Mouse (Mus musculus) megakaryocyte, adult 5-6 weeks (primary cell): ENCODE data around the gene Vcp. TPM values are rescaled to one million over a fixed set of nuclear protein-coding genes. Genes with fewer than 3 reads are reported as not detected.

ENCODE experiments used
- ATAC-seq: 2 replicates; pipeline ENCODE4 v1.8.0; 2016; ENCODE audit warnings: mild to moderate bottlenecking, inconsistent platforms; ENCODE audit not compliant: poor library complexity, severe bottlenecking
- total RNA-seq, 2 experiments: library from RNA; stranded (forward) in 1 of 2; stranded (reverse) in 1 of 2; fragments of 153-499, 151-499 nt in 1 of 2; fragments of 221-1000, 200-1000 nt in 1 of 2; gene quantifications; 2 replicates each; pipeline versions ENCODE4 v1.2.3 to v1.2.4; 2015 to 2017

Vcp gene
- total RNA-seq (2015) (81.5 and 86.4 TPM in 2 replicates), total RNA-seq (2017) (154 and 165 TPM in 2 replicates)

DNA sequence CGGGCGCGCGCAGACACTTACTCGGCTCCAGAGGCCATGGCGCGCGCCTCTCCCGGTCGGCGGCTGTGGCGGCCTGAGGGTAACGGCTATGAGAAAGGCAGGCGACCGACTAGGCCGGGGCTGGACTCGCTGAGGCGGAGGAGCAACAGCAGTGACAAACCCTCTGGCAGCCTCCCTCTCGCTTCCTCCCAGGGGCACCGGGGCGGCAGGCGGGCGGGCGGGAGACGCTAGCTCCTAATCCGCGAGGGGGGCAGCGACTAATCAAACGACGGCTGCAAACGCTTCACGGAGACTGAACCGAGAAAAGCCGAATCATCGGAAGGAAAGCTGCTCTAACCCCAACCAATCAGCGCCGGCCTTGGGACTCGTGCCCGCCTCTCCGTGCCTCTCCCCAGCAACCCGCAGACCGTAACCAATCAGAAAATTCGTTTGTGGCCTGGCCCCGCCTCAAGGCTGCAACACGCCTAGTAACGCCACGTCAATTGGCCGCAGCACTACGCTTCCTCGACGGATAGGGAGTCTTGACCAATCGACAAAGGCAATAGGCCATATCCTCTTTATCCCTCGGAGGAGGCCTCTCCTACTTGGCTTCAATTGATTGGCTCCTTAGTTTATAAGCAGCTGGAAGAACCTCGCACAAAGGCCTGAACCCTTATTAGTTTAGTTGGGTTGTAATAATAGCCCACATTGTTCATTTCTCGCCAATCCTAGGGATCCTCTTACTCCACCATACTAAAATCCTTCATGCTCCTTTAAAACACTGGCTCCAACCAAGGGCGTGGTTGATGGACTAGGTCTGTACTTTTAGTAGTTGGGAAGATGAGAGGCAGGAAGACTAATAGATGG is at the start of gene Vcp:
Vcp (minus strand) TSS at position 367 of the 846 bp plus-strand sequence.
- peak; percentile 95 for ATAC-seq

DNA sequence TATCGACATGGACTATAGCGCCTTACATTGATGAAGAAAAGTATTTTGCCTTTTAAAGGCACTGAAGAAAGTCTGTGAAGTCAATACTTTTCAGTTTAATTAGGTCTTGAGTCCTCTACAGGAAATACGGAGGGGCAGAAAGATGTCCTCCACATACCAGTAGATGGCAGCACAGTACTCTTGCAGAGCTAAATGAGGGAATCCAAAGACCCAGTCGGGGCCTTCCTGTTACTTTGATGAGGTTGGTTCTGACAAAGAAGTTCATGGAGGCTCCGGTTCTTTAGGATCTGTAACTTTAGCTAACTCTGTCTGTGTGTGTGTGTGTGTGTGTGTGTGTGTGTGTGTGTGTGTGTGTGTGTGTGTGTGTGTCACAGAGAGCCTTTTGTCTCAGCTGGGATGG is 46.9 kb upstream of the Vcp start:
- ATAC-seq: peak; percentile 19; the same call in 1 of the 2 replicates

DNA sequence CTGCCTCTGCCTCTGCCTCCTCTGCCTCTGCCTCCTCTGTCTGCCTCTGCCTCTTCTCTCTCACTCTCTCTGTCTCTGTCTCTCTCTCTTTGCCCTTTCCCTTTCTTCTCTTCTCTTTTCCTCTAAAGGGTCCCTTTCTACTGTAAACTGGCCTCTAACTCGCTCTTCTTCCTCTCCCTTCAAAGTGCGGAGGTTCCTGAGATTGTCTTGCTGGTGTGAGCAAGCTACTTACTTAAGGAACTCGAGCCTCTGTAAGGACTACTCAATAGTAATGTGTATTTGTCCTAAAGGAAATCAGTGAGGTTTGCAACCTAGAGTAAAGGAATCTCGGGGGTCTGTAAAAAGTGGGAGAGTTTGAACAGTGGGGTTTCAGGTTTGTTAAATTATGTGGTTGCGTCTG is 46.3 kb upstream of the Vcp start:
- ATAC-seq: no peak

DNA sequence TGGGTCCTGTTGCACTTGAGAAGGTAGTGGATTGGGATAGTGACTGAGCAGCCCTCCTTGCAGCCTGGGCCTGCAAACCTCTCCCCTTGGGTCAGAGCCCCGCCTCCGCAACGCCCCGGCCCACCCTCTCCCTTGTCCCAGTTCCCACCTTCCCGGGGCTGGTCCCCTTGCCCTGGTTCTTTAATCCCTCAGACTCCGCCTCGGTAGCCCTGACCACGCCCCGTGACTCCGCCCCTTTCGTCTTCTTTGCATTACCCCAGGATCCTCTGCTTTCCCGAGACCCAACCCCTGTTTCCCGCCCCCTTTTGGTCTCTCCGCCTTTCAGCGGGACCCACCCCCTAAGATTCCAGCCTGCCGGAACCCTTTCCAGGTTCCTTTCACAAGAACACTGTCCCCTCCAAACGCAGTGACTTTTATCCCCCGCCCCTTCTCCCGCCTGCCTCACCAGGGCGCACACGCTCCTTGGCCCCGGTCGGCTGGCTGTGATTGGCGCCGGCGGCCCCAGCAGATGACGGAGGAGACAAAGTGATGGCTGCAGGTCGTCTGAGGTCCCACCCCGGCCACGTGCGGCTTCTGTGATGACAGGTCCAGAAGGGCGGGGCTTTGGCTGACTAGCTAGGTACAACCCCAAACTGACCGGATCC is 45.5 kb upstream of the Vcp start, which contains the start of gene Fam214b:
Fam214b (minus strand) TSS at position 562 of the 644 bp plus-strand sequence.
- ATAC-seq: peak; percentile 72

DNA sequence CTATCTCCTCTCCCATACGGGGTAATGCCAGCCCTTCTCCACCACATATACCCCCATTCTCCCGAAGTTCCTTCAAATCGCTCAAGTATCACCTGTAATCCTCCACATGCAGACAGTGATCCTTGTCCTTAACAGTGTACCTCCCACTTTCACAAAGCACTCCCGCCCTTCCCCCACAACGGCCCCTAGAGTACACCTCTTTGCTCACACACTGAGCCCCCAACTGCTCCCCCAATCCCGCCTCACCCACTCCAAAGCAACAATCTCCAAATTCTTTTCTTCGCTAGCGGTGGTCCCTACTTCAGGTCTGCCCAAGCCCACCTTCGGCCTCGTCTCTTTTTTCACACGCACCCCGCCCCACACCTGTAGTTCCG is 45.0 kb upstream of the Vcp start:
- no peak for ATAC-seq

DNA sequence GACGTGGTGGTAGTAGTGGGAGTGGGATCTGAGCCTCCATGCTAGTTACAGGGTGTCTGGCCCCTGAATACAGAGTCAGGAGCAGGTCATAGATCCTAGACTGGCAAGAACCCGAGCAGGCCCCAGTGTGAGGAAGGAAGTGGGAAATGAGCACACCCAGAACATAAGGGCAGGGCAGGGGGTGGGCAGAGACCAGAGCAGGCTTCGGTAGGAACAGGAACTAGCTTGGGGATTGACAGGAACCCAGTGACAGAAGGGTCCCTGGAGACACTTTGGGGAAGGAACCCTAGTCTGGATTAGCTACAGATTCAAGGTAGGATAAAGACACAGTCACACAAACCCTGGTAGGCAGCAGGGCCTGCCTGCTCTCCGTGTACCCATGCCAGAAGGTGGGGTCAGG is 44.4 kb upstream of the Vcp start:
- ATAC-seq: peak; percentile 38

DNA sequence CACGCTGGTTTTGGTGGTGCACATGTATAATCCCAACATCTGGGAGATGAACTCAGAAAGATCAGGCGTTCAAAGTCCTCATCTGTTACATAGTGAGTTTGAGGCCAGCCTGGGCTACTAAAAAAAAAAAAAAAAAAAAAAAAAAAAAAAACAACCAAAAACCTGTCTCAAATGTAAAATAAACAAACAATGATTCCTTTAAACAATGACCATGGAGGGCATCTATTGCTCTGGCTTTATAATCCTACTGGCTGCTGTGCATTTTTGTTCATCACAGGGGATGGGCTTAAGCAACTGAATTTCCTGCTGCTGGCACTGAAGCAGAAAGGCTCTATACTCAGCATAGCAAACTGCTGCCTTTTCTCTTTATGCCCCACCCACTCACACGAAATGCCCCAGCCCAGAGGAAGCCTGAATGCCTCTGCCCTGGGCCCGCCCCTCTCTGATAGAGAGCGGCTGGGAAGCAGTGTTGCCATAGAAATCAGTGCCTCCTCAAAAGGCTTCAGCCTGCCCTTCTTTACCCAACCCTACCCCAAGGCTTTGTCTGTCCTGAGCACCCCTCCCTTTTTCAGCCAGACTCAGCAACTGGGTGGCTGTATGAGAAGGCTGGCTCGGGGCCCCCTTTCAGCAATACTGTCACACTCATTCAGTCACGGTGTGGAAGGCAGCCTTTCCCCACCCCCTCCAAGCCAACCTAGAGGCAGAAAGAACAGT is 43.5 kb upstream of the Vcp start:
- peak; percentile 34 for ATAC-seq

DNA sequence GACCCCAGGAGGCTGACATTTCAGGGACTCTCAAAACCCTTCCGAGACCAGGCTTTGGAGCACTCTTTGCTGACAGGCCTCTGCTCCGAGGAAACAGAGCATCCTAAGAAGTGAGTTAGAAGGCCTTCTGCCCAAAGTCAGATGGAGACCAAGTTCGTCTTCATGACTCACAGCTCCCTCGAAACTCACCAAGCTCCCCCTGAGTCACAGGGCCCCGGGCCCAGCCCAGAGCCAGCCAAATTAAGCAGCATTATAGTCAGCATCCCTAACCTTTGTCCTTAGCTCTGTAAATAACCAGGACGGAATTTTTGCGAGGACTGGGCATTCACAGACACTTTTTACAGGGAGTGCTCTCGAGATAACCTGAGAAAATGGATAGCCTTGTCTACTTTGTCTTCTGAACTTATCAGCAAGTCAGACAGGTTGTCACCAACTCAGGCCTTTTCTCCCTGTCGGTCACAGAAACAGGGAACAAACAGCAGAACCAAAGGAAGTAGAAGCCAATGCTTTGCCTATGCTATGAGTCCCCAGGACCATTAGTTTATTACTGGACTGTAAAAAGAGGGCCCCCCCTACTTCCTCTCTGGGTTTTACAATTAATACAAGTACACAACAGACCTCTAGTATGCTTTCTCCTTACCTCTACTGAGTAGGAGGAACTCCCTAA is 40.7 kb upstream of the Vcp start:
- ATAC-seq: no peak

DNA sequence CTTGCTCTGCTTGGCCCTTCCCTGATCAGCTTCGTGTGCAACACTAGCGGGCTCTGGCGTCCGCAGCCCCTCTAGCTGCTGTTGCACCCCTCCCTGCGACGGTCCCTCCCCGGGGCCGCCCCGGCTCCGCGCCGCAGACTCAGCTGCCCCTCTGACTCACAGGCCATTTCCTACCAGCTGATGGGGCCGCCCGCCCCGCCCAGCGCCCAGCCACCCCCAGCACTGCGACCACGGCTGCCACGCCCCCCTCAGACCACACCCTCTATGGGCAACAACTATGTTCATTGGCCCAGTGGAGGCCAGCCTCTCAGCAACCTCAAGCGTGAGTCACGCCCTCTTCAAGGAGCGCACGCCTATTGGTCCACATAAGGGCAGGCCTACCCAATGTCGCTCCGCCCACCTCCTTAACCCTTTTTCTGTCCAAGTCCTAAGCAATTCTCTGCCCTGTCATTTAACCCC is 39.8 kb upstream of the Vcp start:
- peak; percentile 83 for ATAC-seq

DNA sequence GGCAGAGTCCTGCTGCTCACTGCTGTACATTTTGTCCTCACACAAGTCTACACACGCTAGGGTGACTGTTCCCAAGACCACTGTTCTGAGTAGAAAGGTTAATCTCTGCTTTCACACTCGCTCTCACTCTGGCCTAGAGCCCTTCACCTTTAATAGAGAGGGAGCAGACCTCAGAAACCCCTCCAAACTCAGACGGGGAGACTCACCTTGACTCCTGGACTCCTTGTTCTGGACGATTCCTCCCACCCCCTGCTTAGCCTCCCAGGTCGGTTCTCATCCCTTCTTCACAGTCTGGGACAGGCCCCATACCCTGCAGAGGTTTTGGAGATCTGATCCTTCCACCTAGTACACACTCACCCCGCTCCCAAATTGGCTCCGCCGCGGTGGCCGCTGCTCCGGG is 39.3 kb upstream of the Vcp start:
- ATAC-seq: no peak

DNA sequence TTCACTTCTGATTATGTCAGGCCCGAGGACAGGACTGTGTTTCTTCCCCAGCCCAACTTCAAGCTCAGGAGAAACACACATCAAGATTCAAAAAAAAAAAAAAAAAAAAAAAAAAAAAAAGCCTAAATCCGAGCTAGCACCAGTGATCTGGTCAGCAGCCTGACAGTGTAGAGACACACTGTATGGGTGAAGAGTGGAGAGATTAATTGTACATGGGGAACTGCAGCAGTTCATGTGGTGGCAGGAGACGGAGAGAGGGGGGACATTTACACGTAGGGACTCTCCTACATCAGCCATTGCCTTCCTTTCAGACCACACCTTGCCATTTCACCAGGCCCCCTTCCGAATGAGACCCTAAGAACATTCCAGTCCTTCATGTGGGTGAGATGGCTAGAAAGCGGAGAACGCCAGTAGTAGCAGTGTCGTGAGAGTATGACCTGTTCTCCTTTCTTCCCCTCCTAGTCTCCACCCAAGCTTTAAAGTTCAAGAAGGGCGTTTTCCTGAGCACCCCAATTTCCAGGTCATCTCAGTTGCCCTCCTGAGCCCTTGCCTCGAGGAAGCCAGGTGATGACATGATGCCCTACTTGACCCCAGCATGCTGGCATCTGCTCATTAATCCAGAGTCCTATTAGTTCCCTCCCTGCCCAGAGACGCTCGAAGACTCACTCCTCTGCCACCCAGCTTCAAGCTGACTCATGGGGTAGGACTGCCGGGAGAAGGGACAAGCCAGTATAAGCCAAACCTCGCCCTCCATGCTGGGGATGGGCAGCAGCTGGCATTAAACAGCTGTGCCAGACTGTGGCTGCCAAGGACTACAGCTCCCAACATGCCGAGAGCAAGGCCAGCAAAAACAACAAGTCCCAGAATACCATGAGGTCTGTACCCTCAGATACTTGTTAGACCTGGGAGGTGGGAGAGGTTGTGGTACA is 38.5 kb upstream of the Vcp start:
- no peak for ATAC-seq

DNA sequence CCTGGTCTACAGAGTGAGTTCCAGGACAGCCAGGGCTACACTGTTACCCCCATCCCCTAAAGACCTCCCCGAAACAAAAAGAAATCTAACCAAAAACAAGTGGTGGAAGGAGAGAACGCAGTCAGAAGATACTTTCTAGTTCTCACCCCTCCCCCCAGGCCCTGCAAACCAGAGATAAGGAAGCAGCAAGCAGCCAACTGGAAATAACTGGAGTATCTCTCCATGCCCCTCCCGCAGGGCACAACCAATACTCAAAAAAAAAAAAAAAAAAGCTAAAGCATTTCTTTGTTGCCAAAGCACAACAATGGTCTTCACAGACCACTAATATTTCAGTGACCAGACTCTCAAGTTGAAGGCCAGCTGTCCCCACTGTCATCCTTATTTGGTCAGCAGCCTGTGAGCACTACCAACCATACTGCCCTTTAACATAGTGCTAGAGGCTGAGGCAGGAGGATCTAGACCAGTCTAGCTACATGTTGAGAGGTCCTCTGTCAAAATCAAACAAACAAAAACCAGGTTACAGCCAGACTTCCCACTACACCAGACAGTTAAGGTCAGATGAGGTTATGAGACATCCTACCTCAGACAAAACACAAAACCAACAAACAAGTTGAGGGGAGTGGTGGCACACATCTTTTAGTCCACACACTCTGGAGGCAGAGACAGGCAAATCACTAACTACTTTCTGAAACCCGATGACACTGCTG is 37.7 kb upstream of the Vcp start:
- ATAC-seq: no peak

DNA sequence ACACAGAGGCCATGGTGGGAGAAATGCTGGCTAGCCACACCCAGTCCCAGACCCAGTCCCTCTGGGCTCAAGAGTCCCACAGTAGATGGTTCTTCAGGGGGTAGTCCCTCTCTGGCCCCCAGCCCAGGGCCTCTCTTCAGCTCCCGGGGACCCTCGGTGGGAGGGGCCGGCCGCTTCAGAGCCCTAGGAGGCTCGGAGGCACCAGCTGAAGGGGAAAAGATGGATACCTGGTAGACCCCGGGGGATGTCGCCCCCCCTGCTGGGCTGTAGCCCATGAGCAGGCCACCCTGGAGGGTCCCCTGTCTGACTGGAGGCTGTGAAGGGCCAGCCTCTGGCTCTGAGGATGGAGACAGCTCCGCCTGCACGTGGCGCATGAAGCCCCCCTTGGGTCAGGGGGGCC is 36.0 kb upstream of the Vcp start:
- no peak for ATAC-seq

DNA sequence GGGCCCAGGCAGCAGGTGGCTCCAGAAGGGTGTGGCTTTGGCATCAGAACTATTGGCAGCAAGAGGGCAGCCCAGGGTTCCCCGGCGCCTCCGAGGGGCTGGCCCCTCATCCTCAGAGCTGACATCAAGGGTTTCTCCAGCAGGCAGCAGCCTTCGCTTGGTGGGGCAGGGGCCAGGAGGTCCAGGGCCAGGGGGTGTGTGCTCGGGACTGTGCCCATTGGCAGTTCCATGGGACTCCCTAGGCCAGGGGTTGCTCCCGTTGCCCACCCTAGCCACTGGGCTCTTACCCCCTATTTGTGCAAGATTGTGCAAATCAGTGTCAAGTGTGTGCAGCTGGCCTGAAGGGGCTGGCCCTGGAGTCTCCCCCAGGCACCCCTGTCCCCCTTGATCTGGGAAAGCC is 35.5 kb upstream of the Vcp start:
- no peak for ATAC-seq

DNA sequence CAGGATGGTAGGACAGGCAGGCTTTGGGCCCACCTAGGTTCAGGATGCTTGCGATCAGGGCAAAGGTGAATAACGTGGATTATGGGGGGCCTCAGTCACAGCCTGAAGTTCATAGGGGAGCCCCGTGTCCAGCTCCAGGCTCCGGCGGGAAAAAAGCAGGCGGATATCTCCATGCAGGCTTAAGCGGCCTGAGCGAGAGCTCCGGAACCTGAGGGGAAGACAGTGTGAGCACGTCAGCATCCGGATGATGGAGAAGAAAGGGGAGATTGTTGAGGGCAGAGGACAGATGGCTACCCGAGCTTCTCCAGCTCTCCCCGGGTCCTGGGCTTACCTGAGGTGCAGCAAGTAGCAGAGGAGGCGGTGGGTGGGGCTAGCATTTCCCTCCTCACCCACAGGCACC is 33.2 kb upstream of the Vcp start:
- no peak for ATAC-seq

DNA sequence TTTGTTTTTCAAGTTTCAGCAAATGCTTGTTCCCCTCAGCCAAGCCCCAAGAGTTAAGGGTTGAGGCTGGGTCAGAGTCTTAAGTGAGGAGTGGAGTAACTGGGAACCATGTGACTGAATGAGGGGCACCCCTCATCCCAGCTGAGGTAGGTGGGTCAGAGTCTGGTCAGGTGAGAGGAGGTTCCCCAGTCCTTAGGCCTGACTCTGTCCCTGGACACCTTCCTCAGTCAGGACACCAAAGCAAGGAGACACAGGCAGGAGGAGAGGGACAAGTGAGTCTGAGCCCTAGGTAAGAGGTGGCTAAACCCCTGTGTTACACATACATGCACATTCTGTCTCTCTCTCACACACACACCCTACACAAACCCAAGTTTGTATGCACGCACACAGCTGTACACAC is 32.2 kb upstream of the Vcp start:
- ATAC-seq: no peak

DNA sequence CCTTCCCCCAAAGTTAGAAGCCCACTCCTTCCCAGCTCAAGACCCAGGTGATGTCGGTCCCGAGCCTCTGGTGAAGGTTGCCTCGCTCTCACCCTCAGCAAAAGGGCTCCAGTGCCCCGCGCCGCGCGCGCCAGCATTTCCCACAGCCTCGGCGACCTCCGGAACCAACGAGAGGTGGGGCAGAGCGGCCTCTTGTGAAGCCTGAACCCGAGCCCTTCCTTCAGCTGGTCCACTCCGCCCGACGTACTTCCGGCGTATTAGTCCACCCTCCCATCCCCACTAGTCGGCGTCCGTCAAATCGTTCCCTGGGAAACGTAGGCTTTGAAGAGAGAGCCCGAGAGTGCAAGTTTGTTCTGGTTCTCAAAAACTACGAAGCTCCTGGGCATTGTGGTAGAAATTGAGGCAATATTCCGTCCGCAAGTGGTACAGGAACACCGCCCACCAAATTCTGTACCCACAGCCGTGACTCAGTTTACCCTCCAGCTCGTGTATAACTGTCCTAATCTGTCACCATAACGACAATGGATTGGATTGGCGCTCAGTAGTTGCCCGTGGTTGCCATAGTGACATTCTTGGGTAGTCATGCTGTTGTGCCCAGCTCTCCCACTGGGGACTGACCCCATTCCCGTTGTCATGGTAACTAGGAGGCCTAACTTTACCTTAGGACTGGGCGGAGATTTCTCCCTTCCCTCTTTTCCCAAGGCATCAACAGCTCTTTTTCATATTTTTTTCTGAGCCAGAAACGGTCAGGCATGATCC is 31.1 kb upstream of the Vcp start, which contains the start of gene Stoml2:
Stoml2 (minus strand) TSS at position 474 of the 759 bp plus-strand sequence.
- peak; percentile 99 for ATAC-seq

DNA sequence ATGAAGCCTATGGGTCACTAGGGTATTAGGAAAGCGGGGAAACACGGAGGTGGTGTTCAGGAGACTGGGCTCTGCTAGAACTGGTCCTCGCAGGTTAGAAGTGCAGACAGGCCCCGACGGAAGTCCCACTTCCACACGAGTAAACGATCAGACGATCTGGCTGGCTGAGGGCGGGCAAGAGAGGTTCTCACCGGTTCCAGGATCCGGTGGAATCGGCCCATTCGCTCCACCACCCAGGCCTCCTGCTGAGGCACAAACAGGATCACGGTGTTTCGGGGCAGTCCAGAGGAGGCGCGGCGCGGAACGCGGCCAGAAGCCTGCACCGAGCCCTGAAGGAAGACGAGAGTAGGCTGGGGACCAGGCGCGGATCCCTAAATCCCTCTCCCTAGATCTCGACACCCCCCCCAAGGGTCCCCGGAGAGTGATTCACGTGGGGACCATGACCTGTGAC is 30.5 kb upstream of the Vcp start:
- ATAC-seq: peak; percentile 41
